Mouse (Mus musculus) megakaryocyte, embryonic 14.5 days (primary cell): ENCODE data around the gene Ptprh. TPM values are rescaled to one million over a fixed set of nuclear protein-coding genes. Genes with fewer than 3 reads are reported as not detected.

Source experiments
- H3K27me3 ChIP-seq: replicated peaks from 2 replicates; pipeline ENCODE3; 2012; ENCODE audit warnings: inconsistent platforms
- H3K36me3 ChIP-seq: replicated peaks from 2 replicates; pipeline ENCODE3; 2012; ENCODE audit warnings: low read length, inconsistent platforms, mixed read lengths
- H3K4me1 ChIP-seq: 2 replicates; pipeline ENCODE4 v1.6.1; 2012; ENCODE audit warnings: inconsistent platforms
- H3K4me3 ChIP-seq: replicated peaks from 2 replicates; pipeline ENCODE3; 2012; ENCODE audit warnings: moderate library complexity, mild to moderate bottlenecking, inconsistent platforms
- H3K9me3 ChIP-seq: 2 replicates; pipeline ENCODE4 v1.6.1; 2012; ENCODE audit warnings: inconsistent platforms
- FLI1 ChIP-seq: IDR thresholded peaks from 2 replicates; pipeline ENCODE4 v1.6.1; 2012; ENCODE audit warnings: low read length, inconsistent platforms, mixed read lengths
- GATA1 ChIP-seq: IDR thresholded peaks from 3 replicates; pipeline ENCODE4 v1.6.1; 2012; ENCODE audit warnings: mixed read lengths, low read length, inconsistent platforms, borderline replicate concordance
- polyA plus RNA-seq: library from polyadenylated mRNA; stranded (reverse); fragments of >175 nt; gene quantifications from 2 replicates; pipeline ENCODE4 v1.2.3, GENCODE M21; 2012; ENCODE audit warnings: low replicate concordance; ENCODE audit not compliant: insufficient read depth

Ptprh gene
- polyA plus RNA-seq, 1 experiment = 0.16 TPM

DNA sequence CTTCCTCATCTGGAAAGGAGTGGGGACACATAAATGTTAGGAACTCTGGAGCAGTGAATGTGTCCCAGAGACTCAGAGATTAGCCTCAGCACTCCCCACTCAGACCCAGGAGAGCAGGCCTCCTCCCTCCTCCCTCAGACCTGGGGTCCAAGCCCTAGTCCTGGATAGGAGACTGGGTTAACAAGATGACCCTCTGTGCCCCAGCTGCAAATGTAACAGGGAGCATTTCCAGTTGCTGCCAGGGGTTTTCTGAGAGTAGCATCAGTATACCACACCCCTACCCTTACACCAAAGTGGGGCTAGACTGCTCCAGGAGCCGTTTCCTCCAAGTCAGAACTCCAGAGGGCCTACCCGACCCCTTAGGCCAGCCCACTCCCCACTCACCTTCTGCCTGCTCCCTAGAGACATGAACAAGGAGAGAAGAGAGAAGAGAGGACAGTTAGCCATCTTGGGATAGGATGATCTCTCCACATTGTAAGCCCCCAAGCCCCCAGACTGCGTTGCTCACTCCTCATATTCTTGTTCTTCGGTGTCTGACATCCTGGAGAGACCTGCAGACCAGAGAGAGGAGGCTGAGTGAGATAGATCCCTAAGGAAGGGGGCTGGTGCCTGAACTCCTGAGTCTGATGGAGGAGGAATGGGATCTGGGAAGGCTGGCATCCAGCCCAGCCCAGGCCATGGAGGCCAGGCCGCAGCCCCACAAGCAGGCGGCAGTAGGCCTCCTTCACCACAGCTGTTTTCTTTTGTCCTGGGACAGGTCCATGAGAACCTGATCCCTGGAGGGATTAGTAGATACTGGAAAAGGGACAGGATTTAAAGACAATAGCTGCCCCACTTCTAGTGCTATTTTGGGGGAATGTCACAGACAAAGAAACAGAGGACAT lies 89.8 kb downstream of the Ptprh start:
- Histone ChIP-seq H3K27me3 (no peaks in the 10 kb centered on the region), H3K36me3 (peaks cover 2% of the 10 kb centered on the region), H3K4me1 (peaks cover 65% of the 10 kb centered on the region), H3K4me3 (no peak overlapping the region), H3K9me3 (no peaks in the 10 kb centered on the region)
- TF ChIP-seq FLI1 = no peak
- TF ChIP-seq GATA1 = no peak

DNA sequence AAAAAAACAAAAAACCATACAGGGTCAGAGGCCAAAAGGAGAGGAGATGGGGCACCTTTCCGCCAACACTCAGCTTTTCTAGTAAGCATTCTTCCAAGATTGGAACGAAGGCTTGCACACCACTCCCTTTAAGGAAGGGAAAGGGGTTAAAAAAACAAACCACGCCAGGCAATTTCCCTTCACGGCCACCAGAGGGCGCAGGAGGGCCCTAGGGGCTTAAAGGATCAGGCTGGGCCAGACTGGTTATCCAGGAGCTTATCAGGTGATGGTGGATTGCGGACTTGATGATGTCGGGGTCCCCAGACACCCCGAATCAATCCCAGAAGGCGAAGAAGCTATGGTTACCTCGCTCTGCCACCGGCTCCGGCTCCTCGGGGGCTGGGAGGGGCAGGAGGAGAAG lies 90.6 kb downstream of the Ptprh start:
- TF ChIP-seq GATA1 (no peak), FLI1 (no peak)
- H3K36me3 ChIP-seq = peaks cover 2% of the 10 kb centered on the region
- H3K4me1 ChIP-seq = peaks cover 68% of the 10 kb centered on the region
- peak overlapping the region; percentile 40 for H3K4me3 ChIP-seq
- H3K9me3 ChIP-seq = no peaks in the 10 kb centered on the region
- H3K27me3 ChIP-seq = no peaks in the 10 kb centered on the region

DNA sequence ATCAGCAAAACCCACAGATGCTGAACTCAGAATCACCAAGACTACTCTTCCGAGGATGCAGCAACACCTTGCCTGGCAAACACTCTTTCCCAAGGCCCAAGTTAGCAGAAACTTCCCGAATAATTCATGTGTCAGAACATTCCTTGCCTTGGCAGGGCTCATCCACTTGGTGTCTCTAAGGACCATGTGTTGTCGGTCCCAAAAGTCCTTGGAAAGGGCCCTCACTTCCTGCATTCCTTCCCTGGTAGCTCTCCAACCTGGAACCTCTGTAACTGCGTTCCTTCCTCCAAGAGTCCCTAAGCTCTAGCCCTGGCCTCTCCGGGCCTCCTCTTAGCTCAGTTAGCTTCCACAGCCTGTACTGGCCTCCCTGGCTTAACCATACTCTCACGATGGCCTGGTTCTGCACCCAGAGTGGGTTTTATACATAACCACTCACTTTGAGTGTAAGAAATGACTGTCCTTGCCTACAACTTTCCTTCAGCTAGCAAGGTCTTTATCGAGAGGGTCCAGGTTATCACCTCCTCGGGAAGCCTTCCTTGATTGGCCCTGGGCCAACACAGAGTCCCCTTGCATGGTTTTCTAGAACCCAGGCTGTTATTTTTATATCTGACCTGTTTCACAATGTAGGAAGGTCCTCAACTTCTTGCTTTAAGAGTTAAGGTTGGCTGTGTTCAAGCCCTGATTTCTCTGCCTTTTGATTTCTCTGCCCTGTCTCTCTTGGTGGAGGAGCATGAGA lies 92.2 kb downstream of the Ptprh start:
- TF ChIP-seq FLI1 = no peak
- H3K27me3 ChIP-seq = no peaks in the 10 kb centered on the region
- no peaks in the 10 kb centered on the region for H3K9me3 ChIP-seq
- H3K4me1 ChIP-seq = peaks cover 69% of the 10 kb centered on the region
- no peak overlapping the region for H3K4me3 ChIP-seq
- peaks cover 2% of the 10 kb centered on the region for H3K36me3 ChIP-seq

DNA sequence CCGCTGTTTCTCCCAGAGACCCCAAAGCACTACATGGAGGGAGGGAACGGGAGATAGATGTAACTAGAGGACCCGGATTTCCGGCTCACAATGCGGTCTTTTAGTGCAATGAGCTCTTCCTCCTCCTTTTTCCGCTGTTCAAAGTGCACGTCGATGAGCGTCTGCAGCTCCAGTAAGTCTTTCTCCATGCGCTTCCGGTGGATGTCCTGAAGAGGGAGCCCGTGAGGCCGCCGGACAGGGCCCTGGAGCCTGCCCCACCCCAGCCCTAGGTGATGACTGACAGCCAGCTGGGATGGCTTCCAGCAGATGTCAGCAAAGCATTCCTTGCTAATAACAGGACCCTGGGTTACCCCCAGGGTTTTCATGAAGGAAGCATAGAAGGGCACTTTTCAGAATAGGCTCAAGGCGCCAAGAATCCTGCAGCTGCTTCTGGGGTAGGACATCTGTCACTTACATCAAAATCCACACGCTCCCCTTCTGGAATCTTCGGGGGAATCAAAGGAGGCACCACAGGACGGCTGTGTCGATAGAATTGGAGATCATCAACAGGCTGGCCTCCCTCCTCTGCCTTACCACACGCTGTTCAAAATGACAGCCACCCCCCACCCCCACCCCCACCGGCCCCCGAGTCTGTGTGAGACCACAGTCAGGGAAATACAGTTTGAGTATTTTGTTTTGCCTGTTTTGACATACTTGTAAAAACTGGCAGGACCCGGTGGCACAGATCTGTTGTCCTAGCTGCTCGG lies 93.8 kb downstream of the Ptprh start:
- H3K4me3 ChIP-seq = peak overlapping the region; percentile 62

DNA sequence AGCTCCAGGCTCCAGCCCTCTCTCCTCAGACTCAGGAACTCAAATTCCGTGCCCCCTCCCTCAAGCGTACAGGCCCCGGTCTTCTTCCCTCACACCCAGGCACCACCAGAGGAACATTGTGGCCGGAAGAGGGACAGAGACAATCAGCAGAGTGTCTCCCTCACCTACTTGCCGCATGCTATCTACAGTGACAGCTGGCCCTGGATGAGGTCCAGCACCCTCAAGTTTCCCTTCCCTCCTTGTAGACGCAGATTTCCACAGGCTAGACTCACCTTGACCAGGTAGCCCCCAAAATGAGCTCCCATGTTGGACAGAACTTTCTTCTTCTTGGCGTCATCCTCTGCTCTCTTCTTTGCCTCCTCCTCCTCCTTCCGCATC lies 95.1 kb downstream of the Ptprh start:
- peaks cover 2% of the 10 kb centered on the region for H3K36me3 ChIP-seq
- TF ChIP-seq GATA1 = no peak
- no peak for TF ChIP-seq FLI1
- no peaks in the 10 kb centered on the region for H3K27me3 ChIP-seq
- H3K4me3 ChIP-seq = peak overlapping the region; percentile 73
- peaks cover 80% of the 10 kb centered on the region for H3K4me1 ChIP-seq
- no peaks in the 10 kb centered on the region for H3K9me3 ChIP-seq

More for the DNA sequence above, 93.8 kb downstream of the Ptprh start:
- Histone ChIP-seq H3K27me3 (no peaks in the 10 kb centered on the region), H3K36me3 (peaks cover 2% of the 10 kb centered on the region), H3K4me1 (peaks cover 72% of the 10 kb centered on the region), H3K9me3 (no peaks in the 10 kb centered on the region)
- TF ChIP-seq GATA1 (no peak), FLI1 (no peak)

DNA sequence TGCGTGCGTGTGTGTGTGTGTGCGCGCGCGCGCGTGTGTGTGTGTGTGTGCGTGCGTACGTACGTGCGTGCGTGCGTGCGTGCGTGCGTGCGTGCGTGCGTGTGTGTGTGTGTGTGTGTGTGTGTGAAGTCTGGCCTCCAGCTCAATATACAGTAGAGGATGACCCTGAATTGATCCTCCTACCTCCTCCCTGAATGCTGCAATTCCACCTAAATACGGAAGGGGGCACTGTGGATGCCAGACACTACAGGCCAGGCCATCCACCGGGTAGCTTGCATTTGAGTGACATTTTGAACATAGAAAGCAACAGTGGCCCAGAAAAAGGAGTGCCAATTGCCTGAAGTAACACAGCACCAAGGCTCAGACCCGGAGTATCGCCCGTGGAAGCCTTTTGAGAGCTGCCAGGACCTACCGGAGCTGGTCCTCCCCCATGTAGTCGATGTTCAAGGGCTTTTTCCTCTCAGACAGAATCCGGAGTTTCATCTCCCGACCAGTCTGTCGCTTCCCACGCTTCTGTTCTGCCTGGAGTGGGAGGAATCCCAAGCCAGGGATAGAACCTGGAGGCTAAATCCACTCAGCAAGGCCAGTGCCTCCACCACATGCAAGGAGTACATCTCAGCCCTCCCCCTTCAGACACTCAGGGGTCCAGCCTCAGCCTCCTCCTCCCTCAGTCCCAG lies 95.6 kb downstream of the Ptprh start:
- Histone ChIP-seq H3K4me3 (peak overlapping the region; percentile 73), H3K27me3 (no peaks in the 10 kb centered on the region), H3K9me3 (no peaks in the 10 kb centered on the region), H3K4me1 (peaks cover 80% of the 10 kb centered on the region), H3K36me3 (peaks cover 2% of the 10 kb centered on the region)
- TF ChIP-seq FLI1 (no peak), GATA1 (no peak)

DNA sequence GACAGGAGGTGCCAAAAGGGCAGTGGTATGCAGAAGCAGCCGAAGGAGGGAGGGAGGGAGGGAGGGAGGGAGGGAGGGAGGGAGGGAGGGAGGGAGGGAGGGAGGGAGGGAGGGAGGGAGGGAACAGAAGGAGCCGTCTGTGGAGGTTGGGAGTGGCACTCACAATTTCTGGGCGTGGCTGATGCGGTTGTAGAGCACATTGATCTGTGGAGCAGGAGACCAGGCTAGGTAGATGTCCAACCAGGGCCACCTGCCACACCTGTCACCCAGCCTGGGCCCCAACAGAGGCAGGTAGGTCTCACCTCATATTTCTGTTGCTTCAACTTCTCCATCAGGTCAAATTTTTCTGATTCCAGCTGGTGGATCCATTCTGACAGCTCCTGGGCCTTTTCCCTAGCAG lies 96.6 kb downstream of the Ptprh start:
- Histone ChIP-seq H3K4me3 (peak overlapping the region; percentile 1), H3K9me3 (no peaks in the 10 kb centered on the region), H3K4me1 (peaks cover 83% of the 10 kb centered on the region), H3K27me3 (no peaks in the 10 kb centered on the region), H3K36me3 (peaks cover 2% of the 10 kb centered on the region)
- TF ChIP-seq FLI1 (no peak), GATA1 (no peak)

DNA sequence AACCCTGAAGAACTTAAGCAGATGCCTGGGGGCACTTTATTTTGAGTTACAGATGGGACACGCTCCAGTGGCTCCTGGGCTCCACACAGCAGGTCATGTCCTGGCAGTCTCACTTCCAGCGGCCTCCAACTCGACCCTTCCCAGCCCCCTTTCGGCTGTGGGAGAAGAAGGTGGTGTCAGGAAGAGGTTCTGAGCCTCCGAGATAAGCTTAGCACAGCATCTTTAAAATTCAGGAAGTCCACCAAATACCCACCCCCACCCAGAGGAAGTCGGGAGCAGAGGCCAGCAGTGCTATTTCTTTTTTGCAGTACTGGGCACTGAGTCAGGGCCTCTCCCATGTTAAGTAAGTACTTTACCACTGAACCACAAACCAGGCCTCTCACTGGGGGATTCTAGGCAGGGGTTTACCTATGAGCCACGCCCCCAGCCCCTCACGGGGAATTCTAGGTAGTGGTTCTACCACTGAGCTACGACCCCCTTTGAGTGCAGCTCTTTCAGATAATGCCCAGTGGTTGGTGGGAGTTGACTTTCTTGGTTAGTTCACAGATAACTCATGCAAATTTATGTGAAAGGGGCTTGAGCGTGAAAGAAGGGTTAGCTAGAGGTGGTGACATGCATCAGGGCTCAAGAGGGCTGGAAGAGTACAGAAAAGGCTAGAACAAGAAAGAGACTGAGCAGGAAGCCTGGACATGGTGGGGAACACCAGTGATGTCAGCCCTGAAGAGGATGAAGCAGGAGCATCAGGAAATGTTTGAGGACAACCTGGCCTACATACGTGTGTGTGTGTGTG lies 99.0 kb downstream of the Ptprh start:
- Histone ChIP-seq H3K4me1 (peaks cover 79% of the 10 kb centered on the region), H3K27me3 (no peaks in the 10 kb centered on the region), H3K9me3 (no peaks in the 10 kb centered on the region), H3K4me3 (peak overlapping the region; percentile 83), H3K36me3 (peaks cover 3% of the 10 kb centered on the region)
- TF ChIP-seq GATA1 = no peak
- no peak for TF ChIP-seq FLI1

DNA sequence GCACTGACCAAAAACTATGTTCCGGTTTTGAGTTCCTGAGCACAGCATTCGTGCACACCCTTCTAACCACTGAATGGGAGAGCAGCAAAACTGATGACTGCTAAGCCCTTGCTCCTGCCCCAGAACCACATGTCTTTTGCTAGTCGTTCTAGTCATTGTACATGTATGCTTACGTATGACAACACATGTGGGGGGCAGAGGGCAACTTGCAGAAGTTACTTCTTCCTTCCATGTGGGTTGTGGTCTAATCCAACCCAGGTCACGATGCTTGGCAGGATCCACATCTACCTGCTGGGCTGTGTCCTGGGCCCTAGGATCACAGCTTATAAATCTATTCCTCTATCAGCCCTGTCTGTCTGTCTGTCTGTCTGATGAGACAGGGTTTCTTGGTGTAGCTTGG lies 100.0 kb downstream of the Ptprh start:
- Histone ChIP-seq H3K4me1 (peaks cover 79% of the 10 kb centered on the region), H3K27me3 (no peaks in the 10 kb centered on the region), H3K36me3 (peaks cover 13% of the 10 kb centered on the region), H3K4me3 (peak overlapping the region; percentile 83), H3K9me3 (no peaks in the 10 kb centered on the region)
- no peak for TF ChIP-seq GATA1
- TF ChIP-seq FLI1 = no peak
